Mouse (Mus musculus): ENCODE data around the gene Naxd.
"Not testable (repeated sequence)": the region's sequence is repeated elsewhere in the genome, so short reads cannot be mapped to it uniquely, and the experiment has no call there.

- TF ChIP-seq POLR2A (IDR thresholded peaks at IDR 0.05; ENCODE audit: borderline replicate concordance, insufficient read depth, low read length); CTCF (IDR thresholded peaks at IDR 0.05; ENCODE audit: borderline replicate concordance, insufficient read depth, low read depth, low read length): not testable (repeated sequence)
Observed at GRCm38 (mm10) chr8:11492340-11492739, 5.0 kb upstream of the Naxd start.
